Mouse (Mus musculus): Measurements from ENCODE around the gene Ilvbl.

- TF ChIP-seq CTCF (IDR thresholded peaks at IDR 0.05; ENCODE audit: low read depth) (no peak), EP300 (IDR thresholded peaks at IDR 0.05; ENCODE audit: low read depth) (no peak)
Measured at GRCm38 (mm10) chr10:78599865-78600264, 25.7 kb downstream of the Ilvbl start.

Measured in heart, postnatal 0 days (tissue).